Mouse (Mus musculus) olfactory bulb, adult 2 months (tissue): ENCODE results near the gene Camta1.

Experiments used
- CTCF ChIP-seq: fragments of 200-500 bp; IDR thresholded peaks from 2 replicates; pipeline ENCODE4 v1.5.1; 2012; ENCODE audit warnings: low read depth, mild to moderate bottlenecking, low read length, moderate library complexity; ENCODE audit not compliant: insufficient read depth
- POLR2A ChIP-seq: fragments of 200-500 bp; IDR thresholded peaks from 2 replicates; pipeline ENCODE4 v1.6.1; 2012; ENCODE audit warnings: mild to moderate bottlenecking, low read depth, low read length, moderate library complexity; ENCODE audit not compliant: insufficient read depth

- no peak for TF ChIP-seq POLR2A
- TF ChIP-seq CTCF = no peak
These were observed 459.8 kb downstream of the Camta1 start for GRCm38 (mm10) chr4:151401685-151402397.
